Mouse (Mus musculus): ENCODE measurements at regions not wholly inside any gene's neighbourhood (a gene's known extent, or its start where the extent isn't known, plus 50 kb on each side); places are given as distances from the start of the nearest gene placed in this dataset.

- Histone ChIP-seq H3K4me1 (ENCODE audit: control insufficient read depth in 2 of 2, insufficient read depth in 2 of 2, low read length in 2 of 2, poor library complexity in 1 of 2) (no peaks in the 10 kb centered on the region), H3K9ac (ENCODE audit: insufficient read depth, low read depth, low read length, poor library complexity, severe bottlenecking) (no peak overlapping the region), H3K4me3 (ENCODE audit: insufficient read depth in 1 of 2, low read depth in 1 of 2, low read length in 2 of 2, poor library complexity in 1 of 2, severe bottlenecking in 1 of 2) (no peak overlapping the region), H3K9me3 (ENCODE audit: control insufficient read depth, insufficient read depth, low read depth, low read length) (no peaks in the 10 kb centered on the region), H3K36me3 (ENCODE audit: control insufficient read depth, insufficient read depth, low read length, poor library complexity, severe bottlenecking) (no peaks in the 10 kb centered on the region), H3K27ac (ENCODE audit: insufficient read depth, low read depth, low read length, poor library complexity, severe bottlenecking) (no peak overlapping the region)
- TF ChIP-seq HCFC1 (IDR thresholded peaks at IDR 0.05; ENCODE audit: borderline replicate concordance, insufficient read depth, low read length): no peak
- TF ChIP-seq ZNF384 (IDR thresholded peaks at IDR 0.05; ENCODE audit: low read depth, low read length): no peak
- TF ChIP-seq ZC3H11A (IDR thresholded peaks at IDR 0.05; ENCODE audit: borderline replicate concordance, low read depth, low read length): no peak
- no peak for TF ChIP-seq MAFK (IDR thresholded peaks at IDR 0.05; ENCODE audit: insufficient read depth, low read depth, low read length)
- TF ChIP-seq CHD2 (IDR thresholded peaks at IDR 0.05; ENCODE audit: low read depth, low read length): no peak
- no peak for DNase-seq (ENCODE audit: low read depth, low spot score)
- in situ Hi-C loops (cut with MboI; ENCODE audit: low sequenced_read_pairs in 2 of 2, unreplicated experiment in 2 of 2): no loop called here
Measured at GRCm38 (mm10) chr1:67386877-67387276, 264.1 kb downstream of the Cps1 start.

- Histone ChIP-seq H3K9me3 (ENCODE audit: control insufficient read depth, insufficient read depth, low read depth, low read length) (no peaks in the 10 kb centered on the region), H3K4me1 (ENCODE audit: control insufficient read depth in 2 of 2, insufficient read depth in 2 of 2, low read length in 2 of 2, poor library complexity in 1 of 2) (no peaks in the 10 kb centered on the region), H3K4me3 (ENCODE audit: insufficient read depth in 1 of 2, low read depth in 1 of 2, low read length in 2 of 2, poor library complexity in 1 of 2, severe bottlenecking in 1 of 2) (no peak overlapping the region), H3K9ac (ENCODE audit: insufficient read depth, low read depth, low read length, poor library complexity, severe bottlenecking) (no peak overlapping the region), H3K27ac (ENCODE audit: insufficient read depth, low read depth, low read length, poor library complexity, severe bottlenecking) (no peak overlapping the region), H3K36me3 (ENCODE audit: control insufficient read depth, insufficient read depth, low read length, poor library complexity, severe bottlenecking) (no peaks in the 10 kb centered on the region)
- in situ Hi-C loops (cut with MboI; ENCODE audit: low sequenced_read_pairs in 2 of 2, unreplicated experiment in 2 of 2): no loop called here
- TF ChIP-seq ZC3H11A (IDR thresholded peaks at IDR 0.05; ENCODE audit: borderline replicate concordance, low read depth, low read length) (no peak), CHD2 (IDR thresholded peaks at IDR 0.05; ENCODE audit: low read depth, low read length) (no peak), HCFC1 (IDR thresholded peaks at IDR 0.05; ENCODE audit: borderline replicate concordance, insufficient read depth, low read length) (no peak), ZNF384 (IDR thresholded peaks at IDR 0.05; ENCODE audit: low read depth, low read length) (no peak), MAFK (IDR thresholded peaks at IDR 0.05; ENCODE audit: insufficient read depth, low read depth, low read length) (no peak)
- DNase-seq (ENCODE audit: low read depth, low spot score): no peak
Measured at GRCm38 (mm10) chr1:67397757-67398446, 275.1 kb downstream of the Cps1 start.

- in situ Hi-C loops (cut with MboI; ENCODE audit: low sequenced_read_pairs in 2 of 2, unreplicated experiment in 2 of 2): no loop called here
- Histone ChIP-seq H3K9ac (ENCODE audit: insufficient read depth, low read depth, low read length, poor library complexity, severe bottlenecking) (no peak overlapping the region), H3K9me3 (ENCODE audit: control insufficient read depth, insufficient read depth, low read depth, low read length) (no peaks in the 10 kb centered on the region), H3K4me1 (ENCODE audit: control insufficient read depth in 2 of 2, insufficient read depth in 2 of 2, low read length in 2 of 2, poor library complexity in 1 of 2) (no peaks in the 10 kb centered on the region), H3K27ac (ENCODE audit: insufficient read depth, low read depth, low read length, poor library complexity, severe bottlenecking) (no peak overlapping the region), H3K4me3 (ENCODE audit: insufficient read depth in 1 of 2, low read depth in 1 of 2, low read length in 2 of 2, poor library complexity in 1 of 2, severe bottlenecking in 1 of 2) (no peak overlapping the region), H3K36me3 (ENCODE audit: control insufficient read depth, insufficient read depth, low read length, poor library complexity, severe bottlenecking) (no peaks in the 10 kb centered on the region)
- DNase-seq (ENCODE audit: low read depth, low spot score): no peak
- no peak for TF ChIP-seq CHD2 (IDR thresholded peaks at IDR 0.05; ENCODE audit: low read depth, low read length)
- no peak for TF ChIP-seq MAFK (IDR thresholded peaks at IDR 0.05; ENCODE audit: insufficient read depth, low read depth, low read length)
- no peak for TF ChIP-seq HCFC1 (IDR thresholded peaks at IDR 0.05; ENCODE audit: borderline replicate concordance, insufficient read depth, low read length)
- TF ChIP-seq ZNF384 (IDR thresholded peaks at IDR 0.05; ENCODE audit: low read depth, low read length): no peak
- no peak for TF ChIP-seq ZC3H11A (IDR thresholded peaks at IDR 0.05; ENCODE audit: borderline replicate concordance, low read depth, low read length)
Measured at GRCm38 (mm10) chr1:67409531-67409930, 286.7 kb downstream of the Cps1 start.

GRCm38 (mm10) chr1:67417196-67417595 lies 294.4 kb downstream of the Cps1 start:
- DNase-seq (ENCODE audit: low read depth, low spot score): no peak
- no peaks in the 10 kb centered on the region for H3K36me3 ChIP-seq (ENCODE audit: control insufficient read depth, insufficient read depth, low read length, poor library complexity, severe bottlenecking)
- H3K4me3 ChIP-seq (ENCODE audit: insufficient read depth in 1 of 2, low read depth in 1 of 2, low read length in 2 of 2, poor library complexity in 1 of 2, severe bottlenecking in 1 of 2): no peak overlapping the region
- no peaks in the 10 kb centered on the region for H3K4me1 ChIP-seq (ENCODE audit: control insufficient read depth in 2 of 2, insufficient read depth in 2 of 2, low read length in 2 of 2, poor library complexity in 1 of 2)
- H3K9me3 ChIP-seq (ENCODE audit: control insufficient read depth, insufficient read depth, low read depth, low read length): no peaks in the 10 kb centered on the region
- H3K9ac ChIP-seq (ENCODE audit: insufficient read depth, low read depth, low read length, poor library complexity, severe bottlenecking): no peak overlapping the region
- TF ChIP-seq CHD2 (IDR thresholded peaks at IDR 0.05; ENCODE audit: low read depth, low read length): no peak
- TF ChIP-seq ZC3H11A (IDR thresholded peaks at IDR 0.05; ENCODE audit: borderline replicate concordance, low read depth, low read length): no peak
- no peak for TF ChIP-seq HCFC1 (IDR thresholded peaks at IDR 0.05; ENCODE audit: borderline replicate concordance, insufficient read depth, low read length)
- no peak for TF ChIP-seq MAFK (IDR thresholded peaks at IDR 0.05; ENCODE audit: insufficient read depth, low read depth, low read length)
- TF ChIP-seq ZNF384 (IDR thresholded peaks at IDR 0.05; ENCODE audit: low read depth, low read length): no peak
- no peak overlapping the region for H3K27ac ChIP-seq (ENCODE audit: insufficient read depth, low read depth, low read length, poor library complexity, severe bottlenecking)
- in situ Hi-C loops (cut with MboI; ENCODE audit: low sequenced_read_pairs in 2 of 2, unreplicated experiment in 2 of 2): no loop called here
